Mouse (Mus musculus): Measurements from ENCODE around the gene Uckl1. TPM values are rescaled to one million over a fixed set of nuclear protein-coding genes. Genes with fewer than 3 reads are reported as not detected.

Gene Uckl1
- polyA plus RNA-seq, 1 experiment, result 327 TPM

DNA sequence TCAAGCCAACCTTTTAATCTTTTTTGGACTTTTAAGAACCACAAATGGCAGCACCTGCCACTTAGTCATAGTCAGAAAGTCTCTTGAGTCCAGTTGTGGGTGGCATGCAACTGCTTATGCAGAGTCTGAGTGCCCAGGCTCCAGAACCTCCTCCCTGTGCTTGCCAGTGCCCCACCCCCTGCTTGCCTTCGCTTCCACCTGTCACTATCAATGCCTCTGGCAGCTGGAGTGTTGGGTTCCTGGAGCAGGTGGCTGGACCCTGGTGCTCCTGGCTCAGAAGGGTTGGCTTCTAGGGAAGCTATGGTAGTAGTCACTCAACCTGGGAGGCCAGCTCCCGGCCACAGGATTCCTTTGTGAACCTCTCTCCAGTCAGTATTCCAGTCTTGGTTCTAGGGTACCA is 34.5 kb downstream of the Uckl1 start:
- 98% methylated on average over 2 of the region's 2 CpGs for WGBS
- DNase-seq, result no peak

DNA sequence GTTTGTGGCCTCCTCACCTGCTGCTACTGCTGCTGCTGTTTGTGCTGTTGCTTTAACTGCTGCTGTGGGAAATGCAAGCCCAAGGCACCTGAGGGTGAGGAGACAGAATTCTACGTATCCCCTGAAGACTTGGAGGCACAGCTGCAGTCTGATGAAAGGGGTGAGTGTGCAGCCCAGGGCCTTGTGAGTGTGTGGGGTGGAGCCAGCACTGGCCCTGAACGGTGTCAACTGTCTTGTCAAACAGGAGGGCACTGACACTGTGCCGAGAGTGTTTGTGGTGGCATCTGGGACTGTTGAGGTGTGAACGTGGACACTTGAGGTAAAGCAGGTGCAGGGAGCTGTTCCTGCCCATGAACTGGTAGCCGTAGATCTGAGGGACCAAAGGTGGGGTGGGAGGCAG is 36.0 kb downstream of the Uckl1 start:
- Histone ChIP-seq H3K4me1 (replicated peaks; ENCODE audit: control insufficient read depth, insufficient read depth, low read length) (no peaks in the 10 kb centered on the region), H3K27me3 (ENCODE audit: control insufficient read depth, insufficient read depth, low read length) (no peaks in the 10 kb centered on the region), H3K4me3 (ENCODE audit: control insufficient read depth, insufficient read depth, low read length) (no peak overlapping the region), H3K27ac (ENCODE audit: control insufficient read depth, insufficient read depth, low read length) (no peak overlapping the region), H3K36me3 (ENCODE audit: control insufficient read depth, insufficient read depth, low read length) (peaks cover 61% of the 10 kb centered on the region)
- 63% methylated on average over 5 of the region's 5 CpGs for WGBS
- TF ChIP-seq POLR2A (IDR thresholded peaks at IDR 0.05; ENCODE audit: control insufficient read depth, extremely low read depth, insufficient read depth, low read length, poor library complexity) (no peak), CTCF (IDR thresholded peaks at IDR 0.05; ENCODE audit: borderline replicate concordance, control insufficient read depth, extremely low read depth, insufficient read depth, low read length, poor library complexity) (no peak)
- DNase-seq, result no peak

More for the DNA sequence above, 34.5 kb downstream of the Uckl1 start:
- Histone ChIP-seq H3K4me3 (ENCODE audit: control insufficient read depth, insufficient read depth, low read length) (no peak overlapping the region), H3K27ac (ENCODE audit: control insufficient read depth, insufficient read depth, low read length) (no peak overlapping the region), H3K4me1 (replicated peaks; ENCODE audit: control insufficient read depth, insufficient read depth, low read length) (no peaks in the 10 kb centered on the region), H3K36me3 (ENCODE audit: control insufficient read depth, insufficient read depth, low read length) (peaks cover 61% of the 10 kb centered on the region), H3K27me3 (ENCODE audit: control insufficient read depth, insufficient read depth, low read length) (no peaks in the 10 kb centered on the region)
- TF ChIP-seq POLR2A (IDR thresholded peaks at IDR 0.05; ENCODE audit: control insufficient read depth, extremely low read depth, insufficient read depth, low read length, poor library complexity) (no peak), CTCF (IDR thresholded peaks at IDR 0.05; ENCODE audit: borderline replicate concordance, control insufficient read depth, extremely low read depth, insufficient read depth, low read length, poor library complexity) (no peak)

- TF ChIP-seq CTCF (IDR thresholded peaks at IDR 0.05; ENCODE audit: borderline replicate concordance, control insufficient read depth, extremely low read depth, insufficient read depth, low read length, poor library complexity), result no peak
- TF ChIP-seq POLR2A (IDR thresholded peaks at IDR 0.05; ENCODE audit: control insufficient read depth, extremely low read depth, insufficient read depth, low read length, poor library complexity), result no peak
- Histone ChIP-seq H3K4me1 (replicated peaks; ENCODE audit: control insufficient read depth, insufficient read depth, low read length) (no peaks in the 10 kb centered on the region), H3K4me3 (ENCODE audit: control insufficient read depth, insufficient read depth, low read length) (no peak overlapping the region), H3K27ac (ENCODE audit: control insufficient read depth, insufficient read depth, low read length) (no peak overlapping the region), H3K27me3 (ENCODE audit: control insufficient read depth, insufficient read depth, low read length) (no peaks in the 10 kb centered on the region), H3K36me3 (ENCODE audit: control insufficient read depth, insufficient read depth, low read length) (peaks cover 61% of the 10 kb centered on the region)
- WGBS, result 8% methylated on average over 1 of the region's 1 CpGs
- no peak for DNase-seq
Observed at GRCm38 (mm10) chr2:181548227-181548626, 36.5 kb downstream of the Uckl1 start.

DNA sequence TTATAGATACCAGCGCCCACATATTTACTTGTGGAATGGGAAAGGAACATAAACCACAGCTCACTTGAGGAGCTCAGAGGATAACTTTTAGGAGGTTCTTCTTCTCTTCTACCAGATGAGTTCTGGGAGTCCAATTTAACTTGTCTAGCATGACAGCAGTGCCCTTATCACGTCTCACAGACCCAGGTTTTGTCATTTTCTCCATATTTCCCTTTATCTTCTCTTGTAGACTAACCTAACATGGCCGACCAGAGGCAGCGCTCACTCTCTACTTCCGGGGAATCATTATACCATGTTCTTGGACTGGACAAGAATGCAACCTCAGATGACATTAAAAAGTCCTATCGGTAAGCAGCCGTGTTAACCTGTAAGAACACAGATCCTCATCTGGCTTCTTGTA is 38.5 kb downstream of the Uckl1 start:
- Histone ChIP-seq H3K27ac (ENCODE audit: control insufficient read depth, insufficient read depth, low read length) (no peak overlapping the region), H3K4me1 (replicated peaks; ENCODE audit: control insufficient read depth, insufficient read depth, low read length) (no peaks in the 10 kb centered on the region), H3K27me3 (ENCODE audit: control insufficient read depth, insufficient read depth, low read length) (no peaks in the 10 kb centered on the region), H3K4me3 (ENCODE audit: control insufficient read depth, insufficient read depth, low read length) (no peak overlapping the region), H3K36me3 (ENCODE audit: control insufficient read depth, insufficient read depth, low read length) (peaks cover 52% of the 10 kb centered on the region)
- TF ChIP-seq CTCF (IDR thresholded peaks at IDR 0.05; ENCODE audit: borderline replicate concordance, control insufficient read depth, extremely low read depth, insufficient read depth, low read length, poor library complexity) (no peak), POLR2A (IDR thresholded peaks at IDR 0.05; ENCODE audit: control insufficient read depth, extremely low read depth, insufficient read depth, low read length, poor library complexity) (no peak)
- 98% methylated on average over 7 of the region's 7 CpGs for WGBS
- no peak for DNase-seq

GRCm38 (mm10) chr2:181541761-181542380 is 42.8 kb downstream of the Uckl1 start:
- DNase-seq, result no peak
- 69% methylated on average over 6 of the region's 6 CpGs for WGBS
- H3K4me1 ChIP-seq (replicated peaks; ENCODE audit: control insufficient read depth, insufficient read depth, low read length), result peaks cover 6% of the 10 kb centered on the region; the same call in 1 of the 2 replicates
- H3K27ac ChIP-seq (ENCODE audit: control insufficient read depth, insufficient read depth, low read length), result no peak overlapping the region
- no peak for TF ChIP-seq CTCF (IDR thresholded peaks at IDR 0.05; ENCODE audit: borderline replicate concordance, control insufficient read depth, extremely low read depth, insufficient read depth, low read length, poor library complexity)
- no peak overlapping the region for H3K4me3 ChIP-seq (ENCODE audit: control insufficient read depth, insufficient read depth, low read length)
- no peaks in the 10 kb centered on the region for H3K27me3 ChIP-seq (ENCODE audit: control insufficient read depth, insufficient read depth, low read length)
- H3K36me3 ChIP-seq (ENCODE audit: control insufficient read depth, insufficient read depth, low read length), result peaks cover 12% of the 10 kb centered on the region

DNA sequence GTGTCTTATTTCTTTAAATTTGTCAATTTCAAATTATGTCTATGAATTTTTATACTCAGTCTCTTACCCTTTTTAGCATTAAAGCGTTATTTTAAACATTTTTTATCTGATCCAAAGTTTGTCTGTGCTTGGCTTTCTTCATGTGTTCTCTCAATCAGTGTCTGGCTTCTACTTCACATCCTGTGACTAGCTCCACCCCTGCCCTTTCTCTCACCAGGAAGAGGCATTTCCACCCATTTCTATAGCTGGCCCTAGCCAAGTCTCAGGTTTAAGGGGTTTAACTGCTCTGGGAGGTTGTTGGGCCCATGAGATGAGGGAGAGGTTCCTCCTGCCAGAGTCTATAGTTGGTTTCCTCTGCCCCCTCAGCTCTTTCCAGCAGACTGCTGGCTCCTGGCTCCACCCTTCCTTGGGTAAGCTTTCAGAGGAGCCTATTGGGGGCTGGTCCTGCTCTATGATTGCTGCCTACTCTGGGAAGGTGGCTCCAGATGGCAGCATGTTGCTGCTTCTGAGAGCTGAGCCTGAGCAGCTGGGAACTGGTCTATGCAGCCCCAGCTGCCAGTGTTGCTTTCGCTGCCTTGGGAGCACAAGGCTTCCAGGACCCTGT is 47.1 kb downstream of the Uckl1 start:
- Histone ChIP-seq H3K4me1 (replicated peaks; ENCODE audit: control insufficient read depth, insufficient read depth, low read length) (peaks cover 6% of the 10 kb centered on the region; the same call in 1 of the 2 replicates), H3K27ac (ENCODE audit: control insufficient read depth, insufficient read depth, low read length) (no peak overlapping the region), H3K27me3 (ENCODE audit: control insufficient read depth, insufficient read depth, low read length) (no peaks in the 10 kb centered on the region), H3K36me3 (ENCODE audit: control insufficient read depth, insufficient read depth, low read length) (no peaks in the 10 kb centered on the region; the same call in 1 of the 2 replicates), H3K4me3 (ENCODE audit: control insufficient read depth, insufficient read depth, low read length) (no peak overlapping the region)
- WGBS, result 69% methylated on average over 2 of the region's 2 CpGs
- TF ChIP-seq CTCF (IDR thresholded peaks at IDR 0.05; ENCODE audit: borderline replicate concordance, control insufficient read depth, extremely low read depth, insufficient read depth, low read length, poor library complexity), result no peak
- TF ChIP-seq POLR2A (IDR thresholded peaks at IDR 0.05; ENCODE audit: control insufficient read depth, extremely low read depth, insufficient read depth, low read length, poor library complexity), result no peak
- no peak for DNase-seq
